Mouse (Mus musculus) c-Kit-positive CD71-positive TER-119-positive erythroid progenitor cells, embryonic 14.5 days (primary cell): ENCODE results near the gene Creb5.

Experiments
- DNase-seq: peaks from one replicate; pipeline ENCODE4 v3.0.0-alpha.2; 2013; ENCODE audit warnings: low spot score

Creb5 gene

DNA sequence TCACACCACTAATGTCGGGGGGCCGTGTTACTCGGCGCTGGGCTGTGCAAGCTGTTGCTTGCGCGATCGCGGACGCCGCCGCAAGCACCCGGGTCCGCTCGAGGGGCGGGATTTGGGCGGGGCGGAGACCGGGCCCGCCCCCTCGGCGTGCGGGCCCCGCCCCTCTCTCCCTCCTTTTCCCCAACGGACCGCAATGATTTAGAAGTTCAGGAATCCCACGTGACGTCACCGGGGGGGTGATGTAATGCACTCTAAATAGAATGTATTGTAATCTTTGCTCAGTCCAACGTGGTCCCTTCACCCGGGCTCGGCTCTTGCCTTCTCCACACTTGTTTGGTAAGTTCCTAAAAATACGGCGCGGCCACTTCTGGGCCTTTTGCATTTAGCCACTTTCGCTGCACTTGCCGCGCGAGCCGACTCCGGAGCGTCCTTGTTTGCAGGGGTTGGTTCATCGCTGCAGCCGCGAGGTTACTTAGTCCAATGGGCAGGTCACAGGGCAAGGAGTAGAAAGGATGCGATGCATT lies at the start of gene Creb5:
Gene Creb5 (plus strand): TSS at position 233 of the 524 bp plus-strand sequence.
- peak; percentile 16 for DNase-seq

DNA sequence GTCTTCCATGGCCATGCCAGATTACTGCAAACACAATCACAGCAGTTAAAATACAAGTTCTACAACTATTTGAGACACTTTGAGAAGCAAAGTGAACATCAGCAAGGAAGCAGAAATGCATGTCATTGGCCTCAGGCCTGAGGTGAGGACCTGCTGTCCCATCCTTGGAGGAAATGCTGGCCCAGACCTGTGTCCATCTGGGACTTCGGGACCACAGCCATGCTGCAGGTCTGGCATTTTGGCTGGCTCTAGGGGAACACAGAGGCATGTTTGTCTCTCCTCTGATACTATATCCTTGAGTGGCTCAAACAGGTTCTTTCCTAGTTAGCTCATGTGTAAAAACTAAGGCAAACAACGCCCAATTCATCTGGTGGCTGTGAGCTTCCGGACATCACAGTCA lies 27.2 kb upstream of the Creb5 start:
- no peak for DNase-seq

DNA sequence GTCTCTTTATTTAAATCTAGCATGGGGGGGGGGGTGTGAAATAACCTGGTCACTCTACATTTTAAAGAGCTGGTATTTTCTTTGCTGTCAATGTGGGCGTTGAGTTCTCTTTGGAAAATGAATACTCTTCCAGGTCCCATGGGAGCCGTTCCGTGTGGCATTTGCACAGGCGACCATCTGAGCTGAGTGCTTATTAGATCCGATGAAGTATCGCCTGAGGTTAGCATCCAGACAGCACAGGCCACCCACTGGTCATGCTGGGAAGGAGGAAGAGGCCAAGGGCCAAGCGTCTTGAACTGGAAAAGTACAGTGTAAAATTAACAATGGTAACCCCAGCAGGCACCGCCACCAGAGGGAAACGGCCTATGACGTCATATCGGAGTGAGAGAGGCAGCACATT lies 24.7 kb upstream of the Creb5 start:
- DNase-seq = no peak

DNA sequence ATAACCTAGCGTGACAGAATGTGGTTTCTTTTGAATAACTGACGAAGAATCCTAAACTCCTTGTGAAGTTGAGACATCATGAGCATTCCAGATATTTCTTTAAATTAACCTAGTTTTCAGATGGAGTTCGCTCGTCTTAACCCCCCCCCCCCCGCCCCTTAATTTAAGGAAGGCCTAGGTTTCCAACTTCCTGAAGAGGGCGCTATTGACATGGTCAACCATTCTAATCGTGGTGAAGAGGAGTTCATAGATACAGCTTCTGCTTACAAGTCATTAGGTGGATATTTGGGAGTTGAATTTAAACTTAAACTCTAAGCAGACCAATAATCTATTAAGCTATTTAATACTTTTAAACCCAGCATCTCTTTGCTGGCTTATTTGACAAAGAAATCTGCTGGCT lies 20.0 kb upstream of the Creb5 start:
- no peak for DNase-seq

DNA sequence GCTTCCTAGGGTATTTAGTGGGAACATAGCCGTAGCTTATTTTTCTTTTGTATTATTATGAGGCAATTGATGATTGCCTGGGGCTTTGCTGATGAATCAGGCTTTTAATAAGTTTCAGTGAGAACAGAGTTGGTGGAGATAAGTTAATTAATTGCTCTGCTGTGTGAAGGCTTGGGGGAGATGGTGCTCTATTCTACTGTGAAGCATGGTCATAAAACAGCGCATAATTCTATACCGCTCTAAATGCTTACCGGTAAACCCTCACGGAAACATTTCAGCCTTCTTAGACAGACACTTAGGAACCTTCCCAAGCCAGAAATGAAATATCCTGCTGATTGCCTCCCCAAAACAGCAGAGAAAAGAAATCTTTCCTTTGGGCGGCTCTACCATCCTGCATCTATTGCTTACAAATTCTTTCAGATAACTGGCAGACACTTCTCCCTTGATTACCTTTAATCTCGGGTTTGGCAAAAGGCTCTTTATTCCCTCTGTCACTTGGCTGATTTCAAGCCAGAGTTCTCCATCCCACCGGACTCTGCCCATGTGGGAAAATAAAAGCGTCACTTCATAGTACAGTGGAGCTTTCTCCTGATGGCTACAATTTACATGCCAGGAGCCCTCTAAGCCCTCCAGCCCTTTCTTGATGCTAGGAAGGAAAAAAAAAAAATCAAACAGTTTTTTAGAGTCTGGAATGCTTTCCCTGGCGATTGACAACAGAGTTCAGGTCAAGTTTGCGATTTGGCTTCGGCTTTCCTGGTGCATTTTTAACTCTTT lies 19.2 kb upstream of the Creb5 start:
- DNase-seq = no peak

DNA sequence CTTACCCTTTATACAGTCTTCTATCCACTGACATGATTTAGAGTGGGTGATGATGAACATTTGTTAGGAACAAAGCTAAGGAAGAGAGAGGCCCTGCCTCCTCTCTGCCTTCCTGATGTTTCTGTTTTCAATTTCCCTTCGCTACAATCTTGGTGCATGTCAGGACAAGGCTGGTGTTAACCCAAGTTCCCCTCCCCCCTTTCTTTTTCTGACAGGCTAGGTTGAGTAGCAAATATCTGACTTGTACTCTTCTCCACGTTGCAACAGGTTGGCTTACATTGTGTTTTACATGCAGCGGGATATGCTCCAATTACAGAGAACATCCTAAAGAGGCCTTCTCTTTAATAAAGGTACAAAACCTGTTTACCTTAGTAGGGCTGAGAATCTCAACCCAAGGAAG lies 15.9 kb upstream of the Creb5 start:
- DNase-seq = no peak

DNA sequence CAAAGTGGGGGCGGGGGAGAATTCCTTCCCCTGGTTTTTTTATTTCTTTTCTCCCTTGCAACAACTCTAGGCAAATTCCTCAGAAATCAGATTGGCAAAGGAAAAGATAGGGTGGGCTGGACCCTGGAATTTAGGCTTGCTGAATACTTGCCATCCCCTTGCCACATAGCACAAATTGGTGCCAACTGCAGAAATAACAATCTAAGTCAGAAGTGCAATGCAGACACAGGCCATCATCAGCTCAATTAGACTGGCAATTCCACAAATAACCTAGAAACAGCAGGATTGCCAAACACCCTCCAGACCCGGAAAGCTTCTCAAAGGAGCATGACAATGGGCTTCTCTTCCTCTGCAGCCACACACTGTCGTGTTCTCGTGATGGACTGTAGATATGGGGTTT lies 15.4 kb upstream of the Creb5 start:
- no peak for DNase-seq

DNA sequence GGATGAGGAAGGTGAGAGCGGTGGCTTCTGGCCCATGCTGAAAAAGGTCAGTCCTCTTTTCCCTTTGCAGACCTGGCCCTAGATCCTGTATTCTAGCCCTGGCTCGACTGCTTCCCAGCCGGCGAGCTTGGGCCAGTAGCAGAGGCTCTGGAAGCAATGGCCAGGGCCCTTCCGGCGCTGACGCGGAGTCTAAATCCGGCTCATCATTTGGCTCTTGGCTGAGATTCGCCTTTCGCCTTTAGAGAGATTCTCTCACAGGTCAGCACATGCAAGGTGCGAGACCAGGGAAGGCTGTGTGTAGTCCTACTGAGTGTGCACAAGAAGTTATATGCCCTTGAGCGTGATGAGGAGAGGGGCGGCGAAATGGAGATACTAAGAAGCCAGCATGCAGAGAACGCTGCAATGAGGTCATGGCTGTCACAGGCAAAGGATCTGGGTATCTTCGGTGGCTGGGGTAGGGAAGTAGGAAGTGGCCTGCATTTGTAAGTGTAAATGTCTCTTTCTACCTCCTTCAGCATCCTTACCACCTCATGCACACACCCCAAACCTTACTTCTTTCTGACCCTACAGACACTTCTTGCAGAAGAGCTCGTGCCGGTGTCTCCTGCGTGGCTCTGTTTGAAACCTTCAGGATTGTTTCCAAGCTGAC lies 557 bp upstream of the Creb5 start:
- DNase-seq = no peak

DNA sequence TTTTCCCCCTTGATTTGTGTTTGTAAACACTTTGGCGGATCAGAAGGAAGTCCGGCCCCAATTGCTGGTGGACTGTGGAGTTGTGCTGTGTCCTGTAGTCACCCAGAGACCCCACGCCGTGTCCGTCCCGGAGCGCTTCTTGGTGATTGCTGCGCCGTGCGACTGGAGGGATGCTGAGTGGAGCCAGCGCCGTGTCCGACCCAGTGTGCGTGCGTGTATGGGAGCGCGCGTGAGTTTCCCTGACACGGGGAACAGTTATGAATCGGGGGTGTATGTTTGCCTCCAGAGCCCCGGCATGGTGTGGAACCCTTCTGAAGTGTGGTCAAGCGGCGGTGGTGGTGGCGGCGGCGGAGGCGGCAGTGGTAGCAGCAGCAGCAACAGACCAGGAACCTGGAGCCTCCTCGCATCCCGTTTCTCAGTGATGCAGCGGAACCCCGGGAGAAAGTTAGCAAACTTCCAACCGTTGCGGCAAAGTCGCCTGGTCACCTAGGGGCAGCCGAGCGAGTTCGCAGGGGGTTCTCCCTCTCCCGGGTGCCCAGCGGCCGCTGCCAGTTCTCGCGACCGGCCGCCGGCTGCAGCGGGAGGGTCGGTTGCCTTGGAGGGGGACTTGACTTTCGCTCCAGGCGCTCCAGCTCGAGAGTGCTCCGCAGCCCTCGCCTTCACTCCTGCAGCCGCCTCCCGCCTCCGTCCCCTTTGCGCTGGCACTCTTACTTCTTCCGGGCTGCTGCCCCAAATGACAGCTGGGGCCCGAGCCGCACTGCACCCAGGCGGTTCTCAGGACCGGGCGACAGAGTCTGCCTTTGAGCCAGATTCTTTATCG lies 702 bp downstream of the Creb5 start:
- no peak for DNase-seq

DNA sequence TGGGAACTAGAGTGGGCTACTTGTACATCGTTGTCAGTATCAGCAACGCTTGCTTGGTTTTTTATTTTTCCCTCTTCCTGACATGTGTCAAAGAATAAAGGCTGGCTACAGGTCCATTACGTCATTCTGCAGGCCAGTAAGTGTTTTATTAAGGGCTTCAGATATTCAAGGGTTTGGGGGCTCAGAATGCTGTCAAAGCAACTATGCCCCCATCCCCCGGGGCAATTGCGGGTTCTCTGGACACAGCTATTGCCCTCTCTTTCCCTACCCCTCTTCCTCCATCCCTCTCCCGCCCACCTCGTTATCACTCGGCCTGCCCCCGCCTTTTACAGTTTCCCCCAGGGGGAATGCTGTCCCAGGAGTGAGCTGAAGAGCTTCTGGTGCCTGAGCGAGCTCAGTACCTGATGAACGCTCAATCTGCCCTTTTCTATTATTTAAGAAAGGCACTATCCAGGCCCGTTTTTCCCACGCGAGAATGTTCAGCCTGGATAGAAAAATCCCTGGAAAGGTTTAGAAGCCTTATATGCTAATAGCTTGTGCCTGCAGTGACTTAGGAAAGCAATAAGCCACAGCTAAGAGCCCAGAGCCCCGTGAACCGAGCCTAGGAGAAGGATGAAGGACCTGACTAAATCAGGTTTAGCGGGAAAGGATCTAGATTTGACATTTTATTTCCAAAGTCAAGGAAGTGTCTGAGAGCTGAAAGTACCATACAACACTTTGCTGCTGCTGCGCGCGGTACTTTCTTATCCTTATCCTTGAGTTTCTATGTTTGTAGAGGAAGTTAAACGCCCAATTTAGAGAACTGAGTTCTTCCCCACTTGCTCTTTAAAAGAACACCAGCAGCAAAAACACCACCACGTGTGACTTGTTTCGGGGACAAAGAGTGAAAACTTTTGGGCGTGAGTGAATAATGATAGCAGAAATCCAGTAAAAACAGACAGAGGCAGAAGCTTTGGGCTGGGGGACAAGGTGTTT lies 1.8 kb downstream of the Creb5 start:
- DNase-seq = no peak

DNA sequence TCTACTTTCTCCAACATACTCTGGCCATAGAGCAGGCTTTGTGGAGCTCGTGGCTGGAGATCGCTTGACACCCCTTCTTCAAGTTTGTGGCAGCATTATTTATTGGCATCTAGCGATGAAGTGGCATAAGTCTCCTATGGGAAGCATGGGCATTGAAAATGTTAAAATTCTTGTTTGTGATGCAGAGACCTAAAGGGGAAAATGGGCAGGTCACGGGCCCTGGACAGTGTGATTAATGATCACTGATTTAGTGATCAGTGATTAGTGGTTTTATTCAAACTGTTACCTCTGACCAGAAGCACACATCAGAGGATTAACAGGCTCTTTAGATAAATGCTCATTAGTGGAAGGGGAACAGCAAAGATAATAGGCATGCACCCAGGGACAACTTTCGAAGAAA lies 2.6 kb downstream of the Creb5 start:
- no peak for DNase-seq

DNA sequence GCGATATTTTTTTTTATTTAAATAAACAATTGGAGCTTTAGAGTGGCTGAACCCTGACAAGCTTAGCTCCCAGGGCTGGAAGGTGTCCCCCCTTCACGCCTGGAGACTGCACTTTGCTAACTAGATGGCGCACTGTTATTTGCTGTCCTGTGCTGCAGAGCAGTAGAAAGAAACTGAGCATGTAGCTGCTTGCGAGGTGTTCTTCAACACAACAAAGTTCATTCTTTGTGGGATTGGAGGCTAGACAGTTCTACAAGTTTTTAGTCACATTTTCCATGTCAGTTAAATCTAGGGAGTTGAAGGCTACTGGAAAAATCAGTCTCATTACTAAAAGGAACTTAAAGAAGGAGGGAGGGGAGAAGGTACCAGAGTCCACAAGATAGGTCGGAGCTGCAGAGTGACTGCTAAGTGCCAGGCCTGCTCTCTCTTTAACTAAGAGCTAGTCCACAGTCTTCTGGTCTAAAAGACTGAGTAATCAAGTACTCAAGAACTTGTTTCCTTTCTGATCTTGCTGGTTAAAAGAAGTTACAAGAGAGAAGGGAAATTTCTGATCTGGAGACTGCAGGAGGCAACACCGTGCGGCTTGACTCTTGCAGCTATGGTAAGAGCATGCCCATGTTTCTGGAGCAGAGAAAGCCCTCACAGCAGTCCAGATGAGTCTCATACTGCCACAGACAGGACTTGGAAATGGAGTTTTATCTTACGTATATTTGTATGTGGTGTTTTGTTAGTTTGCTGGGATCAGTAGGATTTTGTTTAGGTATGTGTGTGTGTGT lies 3.3 kb downstream of the Creb5 start:
- no peak for DNase-seq

DNA sequence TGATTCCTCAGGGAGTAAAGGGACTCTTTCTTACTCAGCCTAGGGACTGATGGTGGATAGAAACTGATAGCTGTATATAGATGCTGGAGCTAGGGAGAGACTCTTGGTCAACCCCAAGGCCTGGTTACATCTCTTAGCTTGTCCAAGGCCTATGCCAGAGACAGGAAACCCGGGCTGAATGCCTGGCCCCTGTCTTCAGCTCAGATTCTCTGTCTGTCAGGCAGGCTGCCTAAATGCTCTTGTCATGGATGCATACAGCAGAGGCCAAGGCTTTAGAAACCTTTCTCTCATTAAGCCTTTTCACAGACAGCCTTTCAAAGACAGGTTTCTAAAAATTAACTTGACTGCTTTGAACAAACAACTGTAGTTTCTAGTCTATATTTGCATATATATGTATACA lies 5.9 kb downstream of the Creb5 start:
- DNase-seq = no peak

DNA sequence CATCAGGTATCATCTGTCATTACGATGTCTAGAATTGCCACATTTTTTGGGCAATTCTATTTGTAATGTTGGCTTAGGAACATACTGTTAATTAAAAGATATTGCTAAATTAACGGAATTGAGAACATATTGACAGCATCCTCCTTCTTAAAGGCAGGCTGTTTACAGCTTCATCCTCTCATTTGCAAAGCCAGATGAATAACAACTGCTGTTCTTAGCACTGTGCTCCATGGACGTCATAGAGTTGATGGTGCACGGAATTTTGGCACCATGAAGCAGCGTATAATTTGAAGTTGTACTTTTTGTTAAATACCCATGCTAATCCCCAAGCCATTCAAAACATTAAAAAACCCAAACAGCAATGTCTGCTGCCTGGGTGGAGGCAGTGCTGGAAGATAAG lies 10.8 kb downstream of the Creb5 start:
- no peak for DNase-seq

DNA sequence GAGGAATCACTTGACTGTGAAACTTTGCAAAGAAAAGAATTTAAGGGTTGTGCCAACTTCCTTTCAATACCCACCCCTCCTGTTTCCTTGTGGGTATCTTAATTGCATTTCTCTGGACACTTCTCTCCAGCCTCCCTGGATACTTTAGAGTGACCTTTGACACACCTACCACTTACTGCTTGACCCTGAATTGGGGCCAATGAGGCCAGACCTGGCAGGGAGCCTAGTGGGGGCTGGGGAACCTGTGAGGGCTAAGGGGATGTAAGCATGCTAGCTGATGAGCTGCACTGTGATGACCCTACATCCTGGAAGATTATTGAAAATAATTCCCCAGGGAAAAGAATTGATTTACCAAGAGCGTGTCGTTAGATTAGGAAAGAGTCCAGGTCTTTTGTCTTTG lies 17.1 kb downstream of the Creb5 start:
- DNase-seq = no peak

DNA sequence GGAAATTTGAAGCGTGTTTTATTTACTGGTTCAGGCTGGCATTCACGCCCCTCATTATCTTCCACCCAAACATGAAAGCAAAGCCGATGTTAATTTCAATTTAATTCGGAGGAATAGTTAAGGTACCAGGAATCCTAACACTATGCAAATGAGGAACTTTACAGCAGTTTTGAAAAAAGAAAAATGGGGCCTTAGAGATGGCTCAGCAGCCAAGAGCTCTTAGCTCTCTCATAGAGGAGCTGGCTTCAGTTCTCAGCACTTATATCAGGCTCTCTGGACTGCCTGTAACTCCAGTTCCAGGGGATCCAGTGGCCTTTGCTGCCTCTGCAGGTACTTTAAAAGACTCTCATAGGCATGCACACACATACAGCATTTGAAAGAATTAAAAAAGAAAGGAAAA lies 19.1 kb downstream of the Creb5 start:
- no peak for DNase-seq

DNA sequence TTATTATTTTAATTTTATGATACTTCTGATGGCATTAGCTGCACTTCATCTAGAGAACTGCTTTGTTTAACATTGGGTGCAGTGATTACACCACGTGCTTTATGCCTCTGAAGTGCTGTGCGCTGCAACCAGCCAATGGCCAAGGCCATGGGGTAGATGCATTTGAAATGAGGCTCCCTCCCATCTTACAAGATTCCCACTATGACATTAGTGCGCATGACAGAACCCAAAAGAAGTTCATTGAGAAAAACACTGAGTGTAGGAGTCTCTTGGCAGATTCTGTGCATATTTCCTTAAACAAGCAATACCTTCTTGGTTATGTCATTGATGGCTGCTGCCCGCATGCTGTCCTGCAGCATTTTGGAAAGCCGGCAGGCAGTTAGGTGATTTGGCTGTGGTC lies 19.6 kb downstream of the Creb5 start:
- no peak for DNase-seq

DNA sequence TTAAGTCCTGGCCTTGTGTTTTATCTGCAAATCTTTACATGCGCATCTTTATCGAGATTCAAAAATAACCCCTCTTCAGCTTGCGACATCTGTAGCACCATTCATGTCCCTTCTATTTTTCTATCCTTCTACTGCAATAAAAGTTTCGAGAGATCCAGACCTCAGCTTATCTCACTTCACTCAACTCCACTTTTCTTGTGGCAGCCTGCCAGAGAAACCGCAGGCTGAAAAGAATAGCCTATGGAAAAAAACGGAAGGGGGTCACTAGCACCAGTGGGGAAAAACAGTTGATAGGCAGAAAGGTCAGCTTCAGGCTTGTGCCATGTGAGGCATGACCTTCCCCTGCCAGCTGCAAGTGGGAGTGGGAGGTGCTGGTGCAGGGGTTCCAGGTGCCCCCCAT lies 21.6 kb downstream of the Creb5 start:
- no peak for DNase-seq

DNA sequence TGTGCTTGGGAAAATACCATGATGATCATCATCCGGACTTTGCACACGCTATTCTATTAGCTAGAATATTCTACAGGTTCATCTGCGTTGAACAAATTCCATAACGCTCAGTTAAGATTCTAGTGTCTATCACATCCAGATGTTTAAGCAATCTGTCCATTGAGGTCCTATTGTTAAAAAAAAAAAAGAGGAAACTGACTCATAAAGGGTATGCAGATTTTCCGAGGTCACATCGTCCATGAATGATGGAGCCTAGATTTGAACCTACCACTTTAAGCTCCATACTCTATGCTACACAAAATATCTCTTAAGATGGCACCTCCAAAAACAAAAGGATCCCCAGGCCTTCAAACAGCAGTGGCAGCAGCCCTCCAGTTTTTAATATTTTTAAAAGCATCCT lies 26.5 kb downstream of the Creb5 start:
- no peak for DNase-seq

DNA sequence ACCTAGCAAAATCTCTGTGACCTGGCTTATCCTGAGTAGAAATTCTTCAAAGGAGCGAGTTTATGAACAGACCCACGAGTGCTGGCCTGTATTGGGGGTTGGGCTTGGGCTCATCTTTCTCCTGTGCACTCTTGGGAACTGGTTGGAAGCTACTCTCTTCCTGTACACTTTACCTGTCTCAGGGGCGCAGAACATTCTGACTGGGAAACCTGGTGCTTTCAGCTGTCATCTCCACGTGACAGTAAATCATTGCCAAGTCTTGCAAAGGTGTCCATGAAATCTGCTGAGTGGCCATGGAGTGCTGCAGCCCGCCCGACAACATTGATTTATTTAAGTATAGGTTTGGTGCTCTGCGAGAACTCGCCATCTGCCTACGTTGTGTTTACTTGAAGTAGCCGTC lies 27.1 kb downstream of the Creb5 start:
- no peak for DNase-seq
